Mouse (Mus musculus): ENCODE measurements at regions not wholly inside any gene's neighbourhood (a gene's known extent, or its start where the extent isn't known, plus 50 kb on each side); places are given as distances from the start of the nearest gene placed in this dataset.

GRCm38 (mm10) chr4:110152103-110152946 lies 174.5 kb downstream of the Dmrta2 start:
- in situ Hi-C loops (cut with MboI; ENCODE audit: low sequenced_read_pairs in 2 of 2, unreplicated experiment in 2 of 2): no loop called here

More at GRCm38 (mm10) chr4:110152103-110152946, 174.5 kb downstream of the Dmrta2 start:
- H3K9me3 ChIP-seq (ENCODE audit: control insufficient read depth, insufficient read depth, low read depth, low read length): no peaks in the 10 kb centered on the region
- no peak for TF ChIP-seq MAFK (IDR thresholded peaks at IDR 0.05; ENCODE audit: insufficient read depth, low read depth, low read length)
- TF ChIP-seq ZC3H11A (IDR thresholded peaks at IDR 0.05; ENCODE audit: borderline replicate concordance, low read depth, low read length): no peak
- TF ChIP-seq HCFC1 (IDR thresholded peaks at IDR 0.05; ENCODE audit: borderline replicate concordance, insufficient read depth, low read length): no peak
- no peak for TF ChIP-seq ZNF384 (IDR thresholded peaks at IDR 0.05; ENCODE audit: low read depth, low read length)
- no peak for TF ChIP-seq CHD2 (IDR thresholded peaks at IDR 0.05; ENCODE audit: low read depth, low read length)
- no peaks in the 10 kb centered on the region for H3K36me3 ChIP-seq (ENCODE audit: control insufficient read depth, insufficient read depth, low read length, poor library complexity, severe bottlenecking)
- no peak overlapping the region for H3K27ac ChIP-seq (ENCODE audit: insufficient read depth, low read depth, low read length, poor library complexity, severe bottlenecking)
- H3K9ac ChIP-seq (ENCODE audit: insufficient read depth, low read depth, low read length, poor library complexity, severe bottlenecking): no peak overlapping the region
- H3K4me3 ChIP-seq (ENCODE audit: insufficient read depth in 1 of 2, low read depth in 1 of 2, low read length in 2 of 2, poor library complexity in 1 of 2, severe bottlenecking in 1 of 2): no peak overlapping the region
- H3K4me1 ChIP-seq (ENCODE audit: control insufficient read depth in 2 of 2, insufficient read depth in 2 of 2, low read length in 2 of 2, poor library complexity in 1 of 2): no peaks in the 10 kb centered on the region
- DNase-seq (ENCODE audit: low read depth, low spot score): peak; percentile 7
